Mouse (Mus musculus): ENCODE data around the gene Pcyt1b.

- no peak for TF ChIP-seq CTCF (IDR thresholded peaks at IDR 0.05; ENCODE audit: low read depth, low read length)
- no peak for TF ChIP-seq POLR2A (IDR thresholded peaks at IDR 0.05; ENCODE audit: extremely low read depth, insufficient read depth, low read length)
Measured at GRCm38 (mm10) chrX:93732407-93732806, 77.7 kb downstream of the Pcyt1b start.

All from liver, adult 2 months (tissue).